Mouse (Mus musculus): ENCODE results near the gene Sirt6. TPM values are rescaled to one million over a fixed set of nuclear protein-coding genes. Genes with fewer than 3 reads are reported as not detected.
A peak's percentile ranks its signal among the peaks of the same experiment; 100 is the strongest.

Sirt6 gene
- polyA plus RNA-seq, 1 experiment from 2014 or later = 52.7 TPM

DNA sequence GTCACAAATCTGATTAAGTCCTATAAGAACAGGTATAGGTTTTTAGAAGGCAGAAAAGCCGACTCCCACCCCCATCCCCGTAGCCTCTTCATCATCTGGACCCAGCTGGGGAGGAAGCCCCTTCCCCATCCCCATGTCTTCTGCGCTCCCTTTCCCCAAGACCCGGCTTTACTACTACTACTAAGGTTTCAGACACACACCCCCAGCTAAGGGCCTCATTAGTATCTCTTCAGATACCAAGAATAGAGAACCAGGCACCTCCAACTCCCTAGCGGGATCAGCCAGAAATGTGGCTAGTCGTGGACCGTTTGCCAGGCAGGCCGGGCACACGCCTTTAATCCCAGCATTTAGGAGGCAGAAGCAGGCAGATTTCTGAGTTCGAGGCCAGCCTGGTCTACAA lies 27.5 kb downstream of the Sirt6 start:
- Histone ChIP-seq H3K9ac (no peak overlapping the region), H3K27me3 (0 out of 2 replicates have a peak, but pooled peaks cover 4% of the 10 kb centered on the region), H3K4me3 (no peak overlapping the region), H3K27ac (peak overlapping the region; percentile 81), H3K4me2 (peak overlapping the region; percentile 61; the same call in 1 of the 2 replicates), H3K36me3 (no peaks in the 10 kb centered on the region), H3K9me3 (no peaks in the 10 kb centered on the region), H3K4me1 (peaks cover 70% of the 10 kb centered on the region)
- ATAC-seq (ENCODE audit: insufficient number of reproducible peaks, insufficient read depth, low FRiP score, low TSS enrichment, low read depth) = no peak
- WGBS = 42% methylated on average over 10 of the region's 10 CpGs

- WGBS = 64% methylated on average over 5 of the region's 5 CpGs
- H3K27ac ChIP-seq = no peak overlapping the region
- H3K36me3 ChIP-seq = no peaks in the 10 kb centered on the region
- peaks cover 69% of the 10 kb centered on the region for H3K4me1 ChIP-seq
- no peak overlapping the region for H3K4me2 ChIP-seq
- H3K4me3 ChIP-seq = no peak overlapping the region
- H3K27me3 ChIP-seq = 0 out of 2 replicates have a peak, but pooled peaks cover 9% of the 10 kb centered on the region
- H3K9me3 ChIP-seq = no peaks in the 10 kb centered on the region
- no peak for ATAC-seq (ENCODE audit: insufficient number of reproducible peaks, insufficient read depth, low FRiP score, low TSS enrichment, low read depth)
- H3K9ac ChIP-seq = no peak overlapping the region
Measured at GRCm38 (mm10) chr10:81599630-81600029, 28.0 kb downstream of the Sirt6 start.

DNA sequence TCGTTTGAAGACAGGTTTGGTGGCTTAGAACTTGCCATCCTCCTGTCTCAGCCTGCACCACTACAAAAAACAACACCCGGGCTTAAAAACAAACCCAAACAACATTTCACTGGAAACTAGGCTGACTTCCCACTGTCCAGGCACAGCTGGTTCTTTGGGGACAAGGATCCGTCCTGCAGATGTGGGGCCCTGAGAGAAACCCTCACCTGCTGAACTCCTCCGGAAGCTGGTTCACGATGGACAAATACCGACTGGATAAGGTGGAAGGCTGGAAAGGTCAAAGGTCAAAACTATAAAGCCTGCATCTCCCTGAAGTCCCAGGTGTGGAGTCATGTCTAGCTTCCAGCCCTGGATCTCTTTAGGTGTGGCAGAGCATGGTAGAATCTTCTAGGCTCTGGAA lies 28.7 kb downstream of the Sirt6 start:
- peaks cover 65% of the 10 kb centered on the region for H3K4me1 ChIP-seq
- peaks cover 14% of the 10 kb centered on the region for H3K27me3 ChIP-seq

DNA sequence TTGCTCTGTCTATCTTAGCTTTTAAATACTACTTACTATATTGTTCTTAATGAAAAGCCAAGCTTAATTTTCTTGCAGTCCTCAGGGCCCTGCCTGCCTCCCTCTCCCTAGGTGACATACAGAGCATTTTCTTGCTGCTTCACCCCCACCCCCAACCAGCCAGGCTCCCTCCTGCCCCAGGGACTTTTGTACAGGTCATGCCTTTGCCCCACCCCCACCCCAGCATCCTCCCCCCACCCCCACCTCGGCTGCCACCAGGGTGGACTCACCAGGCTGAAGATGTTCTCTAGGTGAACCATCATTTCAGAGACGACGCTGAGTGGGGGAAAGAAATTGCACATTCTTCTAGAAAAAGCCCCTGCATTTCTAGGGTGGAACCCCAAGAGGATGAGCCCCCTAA lies 29.3 kb downstream of the Sirt6 start:
- no peak overlapping the region for H3K27ac ChIP-seq
- no peak for ATAC-seq (ENCODE audit: insufficient number of reproducible peaks, insufficient read depth, low FRiP score, low TSS enrichment, low read depth)

More for the DNA sequence above, 28.7 kb downstream of the Sirt6 start:
- Histone ChIP-seq H3K4me3 (no peak overlapping the region), H3K36me3 (no peaks in the 10 kb centered on the region), H3K27ac (no peak overlapping the region), H3K9ac (no peak overlapping the region), H3K9me3 (no peaks in the 10 kb centered on the region), H3K4me2 (no peak overlapping the region)
- 35% methylated on average over 6 of the region's 6 CpGs for WGBS
- ATAC-seq (ENCODE audit: insufficient number of reproducible peaks, insufficient read depth, low FRiP score, low TSS enrichment, low read depth) = no peak

GRCm38 (mm10) chr10:81597137-81597950 lies 30.3 kb downstream of the Sirt6 start:
- H3K4me3 ChIP-seq = peak overlapping the region; percentile 20
- no peaks in the 10 kb centered on the region for H3K9me3 ChIP-seq
- ATAC-seq (ENCODE audit: insufficient number of reproducible peaks, insufficient read depth, low FRiP score, low TSS enrichment, low read depth) = 0 out of 2 replicates have a peak, but pooled peaks have one; percentile 2
- H3K4me2 ChIP-seq = peak overlapping the region; percentile 53
- WGBS = 2% methylated on average over 12 of the region's 12 CpGs
- no peaks in the 10 kb centered on the region for H3K36me3 ChIP-seq
- H3K27me3 ChIP-seq = peaks cover 22% of the 10 kb centered on the region
- H3K4me1 ChIP-seq = peaks cover 63% of the 10 kb centered on the region
- 0 out of 2 replicates have a peak overlapping the region, but pooled peaks have one; percentile 44 for H3K9ac ChIP-seq
- peak overlapping the region; percentile 87 for H3K27ac ChIP-seq

More for the DNA sequence above, 29.3 kb downstream of the Sirt6 start:
- Histone ChIP-seq H3K4me2 (no peak overlapping the region), H3K9ac (no peak overlapping the region), H3K4me3 (no peak overlapping the region), H3K4me1 (peaks cover 67% of the 10 kb centered on the region), H3K27me3 (peaks cover 19% of the 10 kb centered on the region), H3K36me3 (no peaks in the 10 kb centered on the region), H3K9me3 (no peaks in the 10 kb centered on the region)
- whole genome bisulfite sequencing = 24% methylated on average over 3 of the region's 3 CpGs

DNA sequence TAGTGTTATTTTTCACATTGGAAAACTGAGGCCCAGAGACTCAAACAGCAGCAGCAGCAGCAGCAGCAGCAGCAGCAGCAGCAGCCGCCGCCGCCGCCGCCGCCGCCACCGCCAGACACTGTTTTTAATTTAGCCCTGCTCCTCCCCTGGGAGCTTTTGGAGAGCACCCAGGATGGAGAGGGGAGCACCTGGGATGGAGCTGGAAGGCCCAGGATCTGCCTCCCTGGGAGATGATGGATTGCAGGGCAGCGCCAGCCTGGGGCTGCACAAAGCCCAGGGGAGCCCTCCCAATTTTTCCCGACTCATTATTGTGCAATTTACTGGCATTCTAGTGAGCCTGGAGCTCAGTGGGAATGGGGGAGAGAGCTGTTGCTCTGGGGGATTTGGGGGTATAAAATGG lies 31.0 kb downstream of the Sirt6 start:
- WGBS = 0% methylated on average over 10 of the region's 10 CpGs
- H3K9me3 ChIP-seq = no peaks in the 10 kb centered on the region
- no peaks in the 10 kb centered on the region for H3K36me3 ChIP-seq
- H3K4me1 ChIP-seq = peaks cover 58% of the 10 kb centered on the region
- peak overlapping the region; percentile 46 for H3K9ac ChIP-seq
- ATAC-seq (ENCODE audit: insufficient number of reproducible peaks, insufficient read depth, low FRiP score, low TSS enrichment, low read depth) = no peak
- peak overlapping the region; percentile 87 for H3K27ac ChIP-seq
- H3K4me3 ChIP-seq = peak overlapping the region; percentile 20
- peaks cover 22% of the 10 kb centered on the region for H3K27me3 ChIP-seq
- peak overlapping the region; percentile 53 for H3K4me2 ChIP-seq

GRCm38 (mm10) chr10:81595599-81595998 lies 32.0 kb downstream of the Sirt6 start:
- Histone ChIP-seq H3K9me3 (no peaks in the 10 kb centered on the region), H3K9ac (peak overlapping the region; percentile 1; the same call in 1 of the 2 replicates), H3K4me3 (no peak overlapping the region), H3K36me3 (peaks cover 6% of the 10 kb centered on the region; the same call in 1 of the 2 replicates), H3K4me2 (no peak overlapping the region; the same call in 1 of the 2 replicates), H3K27me3 (peaks cover 25% of the 10 kb centered on the region), H3K4me1 (peaks cover 49% of the 10 kb centered on the region), H3K27ac (peak overlapping the region; percentile 87)
- no peak for ATAC-seq (ENCODE audit: insufficient number of reproducible peaks, insufficient read depth, low FRiP score, low TSS enrichment, low read depth)
- 29% methylated on average over 5 of the region's 5 CpGs for WGBS

DNA sequence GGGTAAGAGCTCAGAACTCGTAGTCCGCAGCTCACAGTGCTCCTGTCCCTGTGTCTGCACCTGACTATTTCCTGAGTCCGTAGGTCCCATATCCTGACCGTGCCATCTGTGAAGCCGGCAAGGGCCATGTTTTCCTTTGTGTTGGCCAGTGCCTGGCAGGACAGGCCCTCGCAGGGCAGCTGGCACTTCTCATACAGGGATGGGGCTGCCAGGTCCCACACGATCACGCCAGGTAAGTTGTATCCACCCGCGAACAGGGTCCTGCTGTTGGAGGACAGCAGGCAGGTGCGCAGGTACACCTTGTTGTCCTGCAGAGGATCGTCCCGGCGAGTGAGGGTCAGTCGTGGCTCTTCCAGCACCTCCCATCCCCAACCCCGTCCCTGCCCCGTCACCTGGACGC lies 33.7 kb downstream of the Sirt6 start:
- no peaks in the 10 kb centered on the region for H3K9me3 ChIP-seq
- no peak overlapping the region for H3K4me3 ChIP-seq
- peaks cover 25% of the 10 kb centered on the region for H3K27me3 ChIP-seq
- H3K4me2 ChIP-seq = no peak overlapping the region
- WGBS = 74% methylated on average over 18 of the region's 18 CpGs
- ATAC-seq (ENCODE audit: insufficient number of reproducible peaks, insufficient read depth, low FRiP score, low TSS enrichment, low read depth) = no peak
- H3K27ac ChIP-seq = no peak overlapping the region
- H3K4me1 ChIP-seq = peaks cover 43% of the 10 kb centered on the region
- peaks cover 22% of the 10 kb centered on the region for H3K36me3 ChIP-seq
- H3K9ac ChIP-seq = no peak overlapping the region

GRCm38 (mm10) chr10:81593223-81593622 lies 34.4 kb downstream of the Sirt6 start:
- H3K27me3 ChIP-seq = peaks cover 25% of the 10 kb centered on the region
- 69% methylated on average over 4 of the region's 4 CpGs for WGBS
- no peak for ATAC-seq (ENCODE audit: insufficient number of reproducible peaks, insufficient read depth, low FRiP score, low TSS enrichment, low read depth)

GRCm38 (mm10) chr10:81592631-81593030 lies 35.0 kb downstream of the Sirt6 start:
- no peak for ATAC-seq (ENCODE audit: insufficient number of reproducible peaks, insufficient read depth, low FRiP score, low TSS enrichment, low read depth)
- Histone ChIP-seq H3K9ac (no peak overlapping the region), H3K9me3 (no peaks in the 10 kb centered on the region), H3K4me3 (no peak overlapping the region), H3K4me1 (peaks cover 33% of the 10 kb centered on the region), H3K27ac (no peak overlapping the region), H3K4me2 (no peak overlapping the region), H3K27me3 (peaks cover 25% of the 10 kb centered on the region), H3K36me3 (peaks cover 35% of the 10 kb centered on the region)
- 82% methylated on average over 7 of the region's 7 CpGs for WGBS

More at GRCm38 (mm10) chr10:81593223-81593622, 34.4 kb downstream of the Sirt6 start:
- no peak overlapping the region for H3K27ac ChIP-seq
- H3K4me1 ChIP-seq = peaks cover 39% of the 10 kb centered on the region
- no peaks in the 10 kb centered on the region for H3K9me3 ChIP-seq
- no peak overlapping the region for H3K9ac ChIP-seq
- peaks cover 29% of the 10 kb centered on the region for H3K36me3 ChIP-seq
- H3K4me3 ChIP-seq = no peak overlapping the region
- no peak overlapping the region for H3K4me2 ChIP-seq

DNA sequence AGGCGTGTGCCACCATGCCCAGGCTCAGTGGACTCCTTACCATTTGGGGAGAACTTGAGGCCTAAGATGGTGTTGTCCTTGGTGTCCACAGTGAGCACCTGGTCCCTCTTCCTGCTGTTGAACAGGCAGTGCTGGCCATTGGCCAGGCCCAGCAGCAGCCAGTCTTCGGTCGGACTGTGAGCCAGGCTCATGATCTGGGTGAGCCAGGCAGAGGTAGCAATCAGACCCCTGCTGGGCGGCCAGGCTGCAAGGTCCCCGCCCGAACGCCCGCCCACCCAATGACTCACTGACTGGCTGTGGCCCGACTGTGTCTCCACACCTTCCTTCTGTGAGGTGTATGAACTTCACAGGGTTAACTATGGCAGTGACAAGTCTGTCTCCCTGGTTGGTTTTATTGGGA lies 35.8 kb downstream of the Sirt6 start:
- Histone ChIP-seq H3K27me3 (peaks cover 25% of the 10 kb centered on the region), H3K9ac (no peak overlapping the region), H3K36me3 (peaks cover 43% of the 10 kb centered on the region), H3K4me1 (peaks cover 25% of the 10 kb centered on the region), H3K4me2 (no peak overlapping the region), H3K27ac (no peak overlapping the region), H3K4me3 (no peak overlapping the region), H3K9me3 (no peaks in the 10 kb centered on the region)
- 69% methylated on average over 9 of the region's 9 CpGs for WGBS
- no peak for ATAC-seq (ENCODE audit: insufficient number of reproducible peaks, insufficient read depth, low FRiP score, low TSS enrichment, low read depth)

DNA sequence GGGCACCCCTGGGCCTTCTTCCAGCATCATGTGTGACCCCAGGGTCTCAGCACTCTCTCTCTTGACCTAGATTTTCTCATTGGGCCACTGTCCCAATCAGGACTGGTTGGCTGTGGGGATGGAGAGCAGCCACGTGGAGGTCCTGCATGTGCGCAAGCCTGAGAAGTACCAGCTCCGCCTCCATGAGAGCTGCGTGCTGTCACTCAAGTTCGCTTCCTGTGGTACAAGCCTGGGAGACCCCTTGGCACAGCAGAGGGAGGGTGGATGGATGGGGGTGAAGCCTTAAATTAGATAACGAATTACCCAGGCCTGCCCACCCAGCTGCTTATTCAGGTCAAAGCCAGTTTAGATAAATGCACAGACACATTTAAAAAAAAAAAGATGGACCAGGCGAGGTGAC lies 38.9 kb downstream of the Sirt6 start:
- H3K9me3 ChIP-seq = no peaks in the 10 kb centered on the region
- H3K4me3 ChIP-seq = no peak overlapping the region
- 66% methylated on average over 7 of the region's 7 CpGs for WGBS
- ATAC-seq (ENCODE audit: insufficient number of reproducible peaks, insufficient read depth, low FRiP score, low TSS enrichment, low read depth) = no peak
- peaks cover 10% of the 10 kb centered on the region for H3K27me3 ChIP-seq
- peaks cover 1% of the 10 kb centered on the region; the same call in 1 of the 2 replicates for H3K4me1 ChIP-seq
- no peak overlapping the region for H3K4me2 ChIP-seq
- H3K27ac ChIP-seq = no peak overlapping the region
- peaks cover 73% of the 10 kb centered on the region for H3K36me3 ChIP-seq
- no peak overlapping the region for H3K9ac ChIP-seq

All from embryonic facial prominence, embryonic 13.5 days (tissue).